Mouse (Mus musculus): ENCODE results near the gene Rhbdl3.

Rhbdl3 gene

GRCm38 (mm10) chr11:80300551-80301315 lies at the start of gene Rhbdl3:
Gene Rhbdl3 (plus strand): TSS chr11:80300912.
- peak; percentile 59 for DNase-seq

- DNase-seq, result no peak
Measured at GRCm38 (mm10) chr11:80264137-80264536, 36.6 kb upstream of the Rhbdl3 start.

- no peak for DNase-seq
Measured at GRCm38 (mm10) chr11:80271096-80271495, 29.6 kb upstream of the Rhbdl3 start.

GRCm38 (mm10) chr11:80275011-80275410 lies 25.7 kb upstream of the Rhbdl3 start:
- no peak for DNase-seq

- peak; percentile 36 for DNase-seq
Measured at GRCm38 (mm10) chr11:80278054-80278453, 22.7 kb upstream of the Rhbdl3 start.

- DNase-seq, result no peak
Measured at GRCm38 (mm10) chr11:80283786-80284185, 16.9 kb upstream of the Rhbdl3 start.

- DNase-seq, result no peak
Measured at GRCm38 (mm10) chr11:80284641-80285040, 16.1 kb upstream of the Rhbdl3 start.

- DNase-seq, result peak; percentile 40
Measured at GRCm38 (mm10) chr11:80287150-80287549, 13.6 kb upstream of the Rhbdl3 start.

GRCm38 (mm10) chr11:80289701-80290445 lies 10.8 kb upstream of the Rhbdl3 start:
- DNase-seq, result peak; percentile 62

- no peak for DNase-seq
Measured at GRCm38 (mm10) chr11:80291004-80291403, 9.7 kb upstream of the Rhbdl3 start.

GRCm38 (mm10) chr11:80292463-80292862 lies 8.2 kb upstream of the Rhbdl3 start:
- DNase-seq, result no peak

- DNase-seq, result no peak
Measured at GRCm38 (mm10) chr11:80295066-80295465, 5.6 kb upstream of the Rhbdl3 start.

- DNase-seq, result no peak
Measured at GRCm38 (mm10) chr11:80295785-80296184, 4.9 kb upstream of the Rhbdl3 start.

- DNase-seq, result no peak
Measured at GRCm38 (mm10) chr11:80299513-80300235, 1.0 kb upstream of the Rhbdl3 start.

- DNase-seq, result no peak
Measured at GRCm38 (mm10) chr11:80301316-80302045, 769 bp downstream of the Rhbdl3 start.

GRCm38 (mm10) chr11:80302046-80302390 lies 1.3 kb downstream of the Rhbdl3 start:
- no peak for DNase-seq

- peak; percentile 91 for DNase-seq
Measured at GRCm38 (mm10) chr11:80302536-80302935, 1.8 kb downstream of the Rhbdl3 start.

- DNase-seq, result no peak
Measured at GRCm38 (mm10) chr11:80303746-80304145, 3.0 kb downstream of the Rhbdl3 start.

- DNase-seq, result peak; percentile 87
Measured at GRCm38 (mm10) chr11:80304846-80305245, 4.1 kb downstream of the Rhbdl3 start.

- DNase-seq, result no peak
Measured at GRCm38 (mm10) chr11:80308537-80308936, 7.8 kb downstream of the Rhbdl3 start.

- no peak for DNase-seq
Measured at GRCm38 (mm10) chr11:80311271-80311670, 10.6 kb downstream of the Rhbdl3 start.

GRCm38 (mm10) chr11:80312049-80312448 lies 11.3 kb downstream of the Rhbdl3 start:
- no peak for DNase-seq

- no peak for DNase-seq
Measured at GRCm38 (mm10) chr11:80312565-80312964, 11.9 kb downstream of the Rhbdl3 start.

Data from layer of hippocampus, adult 9-11 months (tissue).